Mouse (Mus musculus): ENCODE measurements at regions not wholly inside any gene's neighbourhood (a gene's known extent, or its start where the extent isn't known, plus 50 kb on each side); places are given as distances from the start of the nearest gene placed in this dataset.

GRCm38 (mm10) chr9:76896347-76896746, 149.2 kb downstream of the Tinag start:
- DNase-seq (ENCODE audit: low read depth, low spot score) = no peak

- DNase-seq (ENCODE audit: low read depth, low spot score) = peak; percentile 3
Measured at GRCm38 (mm10) chr9:76881830-76882229, 163.8 kb downstream of the Tinag start.

GRCm38 (mm10) chr9:76876020-76876419, 169.6 kb downstream of the Tinag start:
- no peak for DNase-seq (ENCODE audit: low read depth, low spot score)

GRCm38 (mm10) chr9:76872418-76872817, 173.2 kb downstream of the Tinag start:
- DNase-seq (ENCODE audit: low read depth, low spot score) = no peak

GRCm38 (mm10) chr9:76869635-76870034, 176.0 kb downstream of the Tinag start:
- DNase-seq (ENCODE audit: low read depth, low spot score) = no peak

GRCm38 (mm10) chr9:76868633-76869032, 177.0 kb downstream of the Tinag start:
- no peak for DNase-seq (ENCODE audit: low read depth, low spot score)

- no peak for DNase-seq (ENCODE audit: low read depth, low spot score)
Measured at GRCm38 (mm10) chr9:76822173-76822572, 223.4 kb downstream of the Tinag start.

GRCm38 (mm10) chr9:76794951-76795350, 228.0 kb upstream of the Fam83b start:
- DNase-seq (ENCODE audit: low read depth, low spot score) = no peak

- peak; percentile 3 for DNase-seq (ENCODE audit: low read depth, low spot score)
Measured at GRCm38 (mm10) chr9:76788654-76789053, 221.7 kb upstream of the Fam83b start.
